Mouse (Mus musculus): ENCODE data around the gene Golga5. TPM values are rescaled to one million over a fixed set of nuclear protein-coding genes. Genes with fewer than 3 reads are reported as not detected.

Golga5 gene
- polyA plus RNA-seq, 1 experiment from 2014 or later: 27.2 TPM

Other genes with a start within 250 kb of the Golga5 start
- 11.7 and 11.8 TPM in 2 replicates for gene Rin3, start 186.1 kb upstream of the Golga5 start, polyA plus RNA-seq (2014; fragmentation: Nextera tagmentation; extraction: Ambion mirVana)
- gene Lgmn, start 29.3 kb upstream of the Golga5 start, polyA plus RNA-seq (2014; fragmentation: Nextera tagmentation; extraction: Ambion mirVana): 120 and 126 TPM in 2 replicates
- 0.30 and 0.34 TPM in 2 replicates for gene Chga, start 85.8 kb downstream of the Golga5 start, polyA plus RNA-seq (2014; fragmentation: Nextera tagmentation; extraction: Ambion mirVana)
- gene Itpk1, start 235.8 kb downstream of the Golga5 start, polyA plus RNA-seq (2014; fragmentation: Nextera tagmentation; extraction: Ambion mirVana): 3.7 and 4.2 TPM in 2 replicates